ENCODE assay signal across 8 mouse cellular contexts in genomic region chr6:89584634-89585409, GRCm38 (mm10). TPM values are rescaled to one million over a fixed set of nuclear protein-coding genes. Genes with fewer than 3 reads are reported as not detected.
DNase-seq lines count a peak whose midpoint lies in the region; ATAC-seq and TF ChIP-seq lines count a peak whose summit lies in the region.

No protein-coding gene starts in this region.

- no peaks in the 10 kb centered on the region for H3K27me3 ChIP-seq in hindbrain, embryonic 10.5 days (ENCODE audit: insufficient read depth, poor library complexity, severe bottlenecking)
- no peaks in the 10 kb centered on the region for H3K27me3 ChIP-seq in limb, embryonic 13.5 days
- H3K27me3 ChIP-seq in lung, postnatal 0 days (replicated peaks; ENCODE audit: insufficient read depth, low read length) = no peaks in the 10 kb centered on the region

- no peaks in the 10 kb centered on the region for H3K9me3 ChIP-seq in hindbrain, embryonic 10.5 days
- no peaks in the 10 kb centered on the region for H3K9me3 ChIP-seq in limb, embryonic 13.5 days
- no peaks in the 10 kb centered on the region for H3K9me3 ChIP-seq in lung, postnatal 0 days (ENCODE audit: low read length)

- H3K4me1 ChIP-seq in cortical plate, adult 2 months (ENCODE audit: control insufficient read depth, insufficient read depth, low read length) = peaks cover 19% of the 10 kb centered on the region
- H3K4me1 ChIP-seq in hindbrain, embryonic 10.5 days (replicated peaks) = peaks cover 19% of the 10 kb centered on the region
- peaks cover 19% of the 10 kb centered on the region for H3K4me1 ChIP-seq in limb, embryonic 13.5 days
- H3K4me1 ChIP-seq in lung, postnatal 0 days (ENCODE audit: insufficient read depth, low read depth, low read length) = no peaks in the 10 kb centered on the region

- TF ChIP-seq EP300 in lung, postnatal 0 days (IDR thresholded peaks at IDR 0.05) = no peak

- WGBS in hindbrain, embryonic 10.5 days = 31% methylated on average over 5 of the region's 5 CpGs
- 6% methylated on average over 5 of the region's 5 CpGs for WGBS in limb, embryonic 13.5 days
- WGBS in lung, postnatal 0 days = 29% methylated on average over 5 of the region's 5 CpGs

- DNase-seq in ZHBTc4 (ENCODE audit: low read depth, low spot score) = peak; percentile 7
- DNase-seq in hindbrain, embryonic 10.5 days (ENCODE audit: low spot score) = peak; percentile 50
- DNase-seq in testis, postnatal 14 days (ENCODE audit: low spot score) = no peak
- DNase-seq in spleen, postnatal 4 days (ENCODE audit: low spot score in 2 of 2) = no peak
- no peak for DNase-seq in urinary bladder, postnatal 36 days (ENCODE audit: low spot score in 2 of 2)
- no peak for DNase-seq in lung, postnatal 0 days (ENCODE audit: low spot score)

- no peak for TF ChIP-seq POLR2A in cortical plate, adult 2 months (IDR thresholded peaks at IDR 0.05; ENCODE audit: extremely low read depth, insufficient read depth, low read length)

- H3K27ac ChIP-seq in cortical plate, adult 2 months (ENCODE audit: insufficient read depth, low read length) = peak overlapping the region; percentile 71
- peak overlapping the region; percentile 57 for H3K27ac ChIP-seq in hindbrain, embryonic 10.5 days
- no peak overlapping the region; the same call in 1 of the 2 replicates for H3K27ac ChIP-seq in limb, embryonic 13.5 days
- no peak overlapping the region for H3K27ac ChIP-seq in lung, postnatal 0 days (ENCODE audit: low read length)

- no peaks in the 10 kb centered on the region for H3K36me3 ChIP-seq in hindbrain, embryonic 10.5 days
- no peaks in the 10 kb centered on the region for H3K36me3 ChIP-seq in limb, embryonic 13.5 days
- H3K36me3 ChIP-seq in lung, postnatal 0 days (ENCODE audit: insufficient read depth, low read length) = no peaks in the 10 kb centered on the region

- no peak for TF ChIP-seq CTCF in cortical plate, adult 2 months (IDR thresholded peaks at IDR 0.05; ENCODE audit: extremely low read depth, insufficient read depth, low read length)
- TF ChIP-seq CTCF in lung, postnatal 0 days (IDR thresholded peaks at IDR 0.05) = no peak

- H3K9ac ChIP-seq in limb, embryonic 13.5 days = no peak overlapping the region
- no peak overlapping the region for H3K9ac ChIP-seq in lung, postnatal 0 days (replicated peaks; ENCODE audit: low read depth)

- ATAC-seq in limb, embryonic 13.5 days (ENCODE audit: low FRiP score, low read depth) = peak; percentile 84
- ATAC-seq in lung, postnatal 0 days = no peak

- H3K4me3 ChIP-seq in cortical plate, adult 2 months (ENCODE audit: insufficient read depth, low read length) = no peak overlapping the region
- no peak overlapping the region for H3K4me3 ChIP-seq in hindbrain, embryonic 10.5 days
- no peak overlapping the region for H3K4me3 ChIP-seq in limb, embryonic 13.5 days
- H3K4me3 ChIP-seq in lung, postnatal 0 days (ENCODE audit: low read depth, low read length) = no peak overlapping the region

- no peak overlapping the region for H3K4me2 ChIP-seq in limb, embryonic 13.5 days (replicated peaks)
- H3K4me2 ChIP-seq in lung, postnatal 0 days (replicated peaks; ENCODE audit: low read depth, low read length) = no peak overlapping the region

RNA-seq across cellular contexts. Expression of gene Chchd6, which starts 10.6 kb away (rescaled TPM):
- polyA plus RNA-seq in cortical plate, adult 2 months (2012; rRNA removed) = 142 and 167 TPM in 2 replicates
- polyA plus RNA-seq in hindbrain, embryonic 10.5 days (2016; fragmentation: Nextera tagmentation; extraction: Ambion mirVana) = 89.0 and 103 TPM in 2 replicates
- polyA plus RNA-seq in limb, embryonic 13.5 days (2015; fragmentation: Nextera tagmentation; extraction: Ambion mirVana) = 55.0 and 59.1 TPM in 2 replicates
- polyA plus RNA-seq in lung, postnatal 0 days (2015; fragmentation: Nextera tagmentation; extraction: Ambion mirVana) = 24.6 and 25.0 TPM in 2 replicates

RNA-seq across cellular contexts. Expression of gene Txnrd3, which starts 59.0 kb away (rescaled TPM):
- 3.2 and 3.6 TPM in 2 replicates for polyA plus RNA-seq in cortical plate, adult 2 months (2012; rRNA removed)
- polyA plus RNA-seq in hindbrain, embryonic 10.5 days (2016; fragmentation: Nextera tagmentation; extraction: Ambion mirVana) = 9.9 and 12.0 TPM in 2 replicates
- 8.1 and 9.5 TPM in 2 replicates for polyA plus RNA-seq in limb, embryonic 13.5 days (2015; fragmentation: Nextera tagmentation; extraction: Ambion mirVana)
- 20.6 and 26.3 TPM in 2 replicates for polyA plus RNA-seq in lung, postnatal 0 days (2015; fragmentation: Nextera tagmentation; extraction: Ambion mirVana)

Comparison
In these comparisons a context has a peak if more than half of its experiments do, and no peak if none do; other contexts are left out.
1. DNase-seq: peak in ZHBTc4 (single experiment) and hindbrain, embryonic 10.5 days (single experiment); none in testis, postnatal 14 days (single experiment), spleen, postnatal 4 days (0 of 2), urinary bladder, postnatal 36 days (0 of 2) and lung, postnatal 0 days (single experiment).
2. H3K27ac ChIP-seq: peak in cortical plate, adult 2 months (single experiment) and hindbrain, embryonic 10.5 days (single experiment); none in limb, embryonic 13.5 days (single experiment) and lung, postnatal 0 days (single experiment).